Mouse (Mus musculus) T-helper 17 cell (primary cell): ENCODE measurements at regions not wholly inside any gene's neighbourhood (a gene's known extent, or its start where the extent isn't known, plus 50 kb on each side); places are given as distances from the start of the nearest gene placed in this dataset.

Source experiments
- in situ Hi-C, 2 experiments: fragments of 300-600 bp; cut with MboI, MseI; formaldehyde crosslinking; loops; 1 replicate in 1 of 2; 2 replicates in 1 of 2; pipeline ENCODE4 v1.15.1; 2025; ENCODE audit warnings: high pct_unique_total_duplicates in 2 of 2

GRCm38 (mm10) chrX:142537259-142537963 lies 143.8 kb upstream of the Tmem164 start:
- in situ Hi-C loops = loop anchor here in 1 of 2 experiments (25.0 kb wide), 1 partner anchor 300 kb away; the partner anchor contains the start of gene Nxt2

- in situ Hi-C loops = loop anchor here in 1 of 2 experiments (25.0 kb wide), 1 partner anchor 303 kb away; the partner anchor contains the start of gene Nxt2
Measured at GRCm38 (mm10) chrX:142540264-142540663, 140.9 kb upstream of the Tmem164 start.

- in situ Hi-C loops = loop anchor here (5.0 to 10.0 kb wide), 4 partner anchors 250 to 503 kb away; no protein-coding TSS in a partner anchor
Measured at GRCm38 (mm10) chrX:142552196-142552595, 129.0 kb upstream of the Tmem164 start.

- in situ Hi-C loops = loop anchor here (5.0 to 10.0 kb wide), 4 partner anchors 248 to 501 kb away; no protein-coding TSS in a partner anchor
Measured at GRCm38 (mm10) chrX:142554161-142554560, 127.0 kb upstream of the Tmem164 start.

- in situ Hi-C loops = loop anchor here in 1 of 2 experiments (10.0 kb wide), 1 partner anchor 497 kb away; no protein-coding TSS in a partner anchor
Measured at GRCm38 (mm10) chrX:142557496-142557895, 123.7 kb upstream of the Tmem164 start.

GRCm38 (mm10) chrX:142560209-142560912 lies 120.8 kb upstream of the Tmem164 start:
- in situ Hi-C loops = no loop called here

GRCm38 (mm10) chrX:142561788-142562187 lies 119.4 kb upstream of the Tmem164 start:
- in situ Hi-C loops = no loop called here

- in situ Hi-C loops = no loop called here
Measured at GRCm38 (mm10) chrX:142564186-142564585, 117.0 kb upstream of the Tmem164 start.

GRCm38 (mm10) chrX:142571772-142572171 lies 109.4 kb upstream of the Tmem164 start:
- in situ Hi-C loops = loop anchor here in 1 of 2 experiments (10.0 kb wide), 2 partner anchors 223 to 493 kb away; no protein-coding TSS in a partner anchor

- in situ Hi-C loops = loop anchor here in 1 of 2 experiments (10.0 kb wide), 2 partner anchors 221 to 491 kb away; no protein-coding TSS in a partner anchor
Measured at GRCm38 (mm10) chrX:142574022-142574421, 107.2 kb upstream of the Tmem164 start.

GRCm38 (mm10) chrX:142574945-142575710 lies 106.1 kb upstream of the Tmem164 start:
- in situ Hi-C loops = loop anchor here in 1 of 2 experiments (10.0 kb wide), 2 partner anchors 220 to 490 kb away; no protein-coding TSS in a partner anchor

GRCm38 (mm10) chrX:142576127-142576526 lies 105.1 kb upstream of the Tmem164 start:
- in situ Hi-C loops = loop anchor here in 1 of 2 experiments (10.0 kb wide), 2 partner anchors 219 to 489 kb away; no protein-coding TSS in a partner anchor

- in situ Hi-C loops = loop anchor here in 1 of 2 experiments (10.0 kb wide), 2 partner anchors 217 to 487 kb away; no protein-coding TSS in a partner anchor
Measured at GRCm38 (mm10) chrX:142577449-142578081, 103.6 kb upstream of the Tmem164 start.

- in situ Hi-C loops = no loop called here
Measured at GRCm38 (mm10) chrX:142585281-142585680, 95.9 kb upstream of the Tmem164 start.

- in situ Hi-C loops = no loop called here
Measured at GRCm38 (mm10) chrX:142599377-142599776, 81.8 kb upstream of the Tmem164 start.

- in situ Hi-C loops = no loop called here
Measured at GRCm38 (mm10) chrX:142600782-142601181, 80.4 kb upstream of the Tmem164 start.

- in situ Hi-C loops = no loop called here
Measured at GRCm38 (mm10) chrX:142605088-142605487, 76.1 kb upstream of the Tmem164 start.

GRCm38 (mm10) chrX:142606595-142607205 lies 74.5 kb upstream of the Tmem164 start:
- in situ Hi-C loops = no loop called here

- in situ Hi-C loops = no loop called here
Measured at GRCm38 (mm10) chrX:142616189-142616872, 64.9 kb upstream of the Tmem164 start.

GRCm38 (mm10) chrX:142618389-142618788 lies 62.8 kb upstream of the Tmem164 start:
- in situ Hi-C loops = no loop called here
